Mouse (Mus musculus) neural tube, postnatal 0 days (tissue): Measurements from ENCODE around the gene Irx1. TPM values are rescaled to one million over a fixed set of nuclear protein-coding genes. Genes with fewer than 3 reads are reported as not detected.

ENCODE experiments used
- polyA plus RNA-seq: library from polyadenylated mRNA; unstranded; fragments of >200 nt; fragmentation: Nextera tagmentation; extraction: Ambion mirVana; gene quantifications from 2 replicates; pipeline ENCODE4 v1.2.1, GENCODE M21; 2015

Irx1 gene
- polyA plus RNA-seq, result 3.1 and 3.8 TPM in 2 replicates

GRCm38 (mm10) chr13:71963356-71964351 is at the start of gene Irx1:
Gene Irx1, minus strand, starts transcription at chr13:71963723.

